Mouse (Mus musculus) T-helper 17 cell (primary cell): ENCODE measurements around the gene Kctd15.

Source experiments
- in situ Hi-C, 2 experiments: fragments of 300-600 bp; cut with MboI, MseI; formaldehyde crosslinking; loops; 1 replicate in 1 of 2; 2 replicates in 1 of 2; pipeline ENCODE4 v1.15.1; 2025; ENCODE audit warnings: high pct_unique_total_duplicates in 2 of 2

The Kctd15 gene

DNA sequence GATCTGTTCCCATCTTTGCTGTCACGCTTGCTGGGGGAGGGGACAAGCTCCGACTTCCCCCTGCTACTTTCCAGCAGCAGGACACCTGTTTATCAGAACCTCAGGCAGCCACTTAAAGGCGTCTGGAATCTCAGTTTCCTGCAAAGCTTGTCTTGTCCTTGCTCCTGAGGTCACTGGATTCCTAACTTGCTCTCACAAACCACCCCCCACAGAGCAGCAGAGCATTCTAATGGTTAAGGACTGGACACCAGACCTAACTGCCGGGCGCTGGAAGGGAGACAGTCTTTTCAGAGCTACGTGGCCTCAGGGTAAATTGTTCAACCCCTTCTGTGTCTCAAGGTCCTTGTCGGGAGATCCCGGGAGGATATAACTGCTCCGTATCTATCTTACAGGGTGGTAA lies 12.8 kb upstream of the Kctd15 start:
- in situ Hi-C loops: loop anchor here (25.0 kb wide), 2 partner anchors 407 to 532 kb away; partner anchors contain the start of genes Wtip (in 2 of the 2) and Gm6096 (in 1 of the 2)

DNA sequence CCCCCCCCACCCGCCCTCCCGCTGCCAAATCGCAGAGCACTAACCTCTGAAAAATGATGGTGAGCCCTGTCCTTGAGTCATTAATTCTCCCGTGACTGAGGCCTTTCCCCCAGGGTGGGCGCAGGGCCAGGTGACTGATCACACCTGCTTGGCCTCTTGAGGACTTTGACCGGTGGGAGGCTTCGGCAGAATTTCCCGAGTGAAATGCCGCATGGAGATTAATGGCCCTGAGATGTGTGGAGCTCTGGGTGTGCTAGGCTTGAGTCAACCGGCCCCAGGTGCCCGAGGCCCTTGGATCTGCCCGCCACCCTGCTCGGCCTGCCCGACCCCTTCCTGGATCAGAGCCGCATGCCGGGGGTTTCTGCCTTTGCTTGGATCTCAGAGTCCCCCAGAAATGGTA lies 11.3 kb upstream of the Kctd15 start:
- in situ Hi-C loops: loop anchor here (25.0 kb wide), 2 partner anchors 406 to 531 kb away; partner anchors contain the start of genes Wtip (in 2 of the 2) and Gm6096 (in 1 of the 2)

DNA sequence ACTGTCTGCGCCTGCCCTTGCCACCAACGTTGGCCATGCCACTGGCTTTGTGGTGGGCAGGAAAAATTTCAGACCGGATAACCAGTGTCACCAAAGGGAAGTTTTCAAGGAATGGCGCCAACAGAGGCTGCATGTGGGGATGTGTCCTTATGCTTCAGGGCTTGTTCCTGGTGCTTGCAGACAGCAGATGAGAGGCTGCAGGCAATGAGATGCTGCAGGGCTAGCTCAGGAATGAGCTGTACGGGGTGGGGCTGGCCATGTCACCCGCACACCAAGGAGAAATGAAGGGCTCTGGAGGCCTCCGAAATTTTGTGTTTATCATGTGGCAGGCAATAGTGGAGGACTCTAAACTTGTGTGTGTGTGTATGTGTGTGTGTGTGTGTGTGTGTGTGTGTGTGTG lies 6.6 kb upstream of the Kctd15 start:
- in situ Hi-C loops: loop anchor here (25.0 kb wide), 2 partner anchors 401 to 526 kb away; partner anchors contain the start of genes Wtip (in 2 of the 2) and Gm6096 (in 1 of the 2)

DNA sequence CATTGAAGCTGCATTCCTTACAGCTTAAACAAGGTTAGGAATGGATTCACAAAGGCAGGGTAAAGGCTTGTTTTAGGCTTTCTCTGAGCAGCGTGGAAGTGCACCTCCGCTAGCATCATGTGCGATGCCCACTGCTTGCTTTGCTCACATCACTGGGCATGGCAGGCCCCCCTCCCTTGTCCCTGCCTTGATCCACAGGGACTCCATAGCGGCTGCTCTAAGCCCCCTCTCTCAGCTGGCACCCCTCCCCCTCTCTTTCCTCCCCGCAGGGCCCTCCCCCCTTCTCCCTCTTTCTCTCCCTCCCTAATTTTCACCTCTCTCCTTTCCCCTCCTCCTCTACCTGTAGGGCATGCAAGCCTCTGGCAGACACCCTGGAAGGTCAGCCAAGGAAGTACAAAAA lies 5.7 kb upstream of the Kctd15 start:
- in situ Hi-C loops: loop anchor here (25.0 kb wide), 2 partner anchors 400 to 525 kb away; partner anchors contain the start of genes Wtip (in 2 of the 2) and Gm6096 (in 1 of the 2)

- in situ Hi-C loops: loop anchor here (25.0 kb wide), 2 partner anchors 397 to 522 kb away; partner anchors contain the start of genes Wtip (in 2 of the 2) and Gm6096 (in 1 of the 2)
Measured at GRCm38 (mm10) chr7:34659386-34660085, 3.0 kb upstream of the Kctd15 start.

GRCm38 (mm10) chr7:34655086-34655839 lies 1.3 kb downstream of the Kctd15 start:
- in situ Hi-C loops: loop anchor here (25.0 kb wide), 2 partner anchors 393 to 518 kb away; partner anchors contain the start of genes Wtip (in 2 of the 2) and Gm6096 (in 1 of the 2)

DNA sequence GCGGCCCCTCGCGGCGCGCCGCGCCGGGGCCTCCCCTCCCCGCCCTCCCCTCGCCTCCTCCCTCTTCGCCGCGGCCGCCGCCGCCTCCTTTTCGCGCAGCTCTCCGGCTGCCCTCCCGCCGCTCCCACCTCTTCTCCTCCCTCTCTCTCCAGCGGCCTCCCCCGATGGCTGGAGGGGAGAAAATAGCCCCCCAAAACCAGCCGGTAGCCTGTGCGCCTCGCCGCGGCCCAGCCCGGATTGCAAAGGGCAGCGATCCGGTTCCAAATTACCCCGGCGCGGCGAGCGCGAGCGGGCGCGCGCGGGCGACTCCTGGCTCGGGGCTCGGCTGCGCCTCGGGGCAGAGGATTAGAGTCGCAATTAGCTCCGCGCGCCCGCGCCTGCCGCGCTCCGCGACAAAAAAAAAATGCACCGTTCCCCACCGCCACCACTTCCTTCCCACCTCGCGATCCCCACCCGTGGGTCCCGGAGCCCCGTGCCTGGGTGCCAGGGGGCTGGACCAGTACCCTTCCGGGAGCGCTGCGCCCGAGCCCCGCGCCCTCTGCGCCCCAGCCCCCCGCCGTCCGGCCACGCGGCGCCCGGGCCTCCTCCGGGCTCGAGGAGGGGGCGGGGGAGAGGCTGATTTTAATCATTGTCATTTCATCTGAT lies 2.0 kb downstream of the Kctd15 start:
- in situ Hi-C loops: loop anchor here (25.0 kb wide), 2 partner anchors 392 to 517 kb away; partner anchors contain the start of genes Wtip (in 2 of the 2) and Gm6096 (in 1 of the 2)

GRCm38 (mm10) chr7:34653731-34654440 lies 2.6 kb downstream of the Kctd15 start:
- in situ Hi-C loops: loop anchor here (25.0 kb wide), 2 partner anchors 392 to 517 kb away; partner anchors contain the start of genes Wtip (in 2 of the 2) and Gm6096 (in 1 of the 2)

GRCm38 (mm10) chr7:34652751-34653502 lies 3.6 kb downstream of the Kctd15 start:
- in situ Hi-C loops: loop anchor here (25.0 kb wide), 2 partner anchors 391 to 516 kb away; partner anchors contain the start of genes Wtip (in 2 of the 2) and Gm6096 (in 1 of the 2)

- in situ Hi-C loops: loop anchor here (25.0 kb wide), 2 partner anchors 389 to 514 kb away; partner anchors contain the start of genes Wtip (in 2 of the 2) and Gm6096 (in 1 of the 2)
Measured at GRCm38 (mm10) chr7:34651381-34651780, 5.2 kb downstream of the Kctd15 start.

- in situ Hi-C loops: loop anchor here in 1 of 2 experiments (10.0 kb wide), 1 partner anchor 232 kb away; no protein-coding TSS in a partner anchor
Measured at GRCm38 (mm10) chr7:34647052-34647451, 9.5 kb downstream of the Kctd15 start.

GRCm38 (mm10) chr7:34646144-34646795 lies 10.3 kb downstream of the Kctd15 start:
- in situ Hi-C loops: loop anchor here in 1 of 2 experiments (10.0 kb wide), 1 partner anchor 231 kb away; no protein-coding TSS in a partner anchor

DNA sequence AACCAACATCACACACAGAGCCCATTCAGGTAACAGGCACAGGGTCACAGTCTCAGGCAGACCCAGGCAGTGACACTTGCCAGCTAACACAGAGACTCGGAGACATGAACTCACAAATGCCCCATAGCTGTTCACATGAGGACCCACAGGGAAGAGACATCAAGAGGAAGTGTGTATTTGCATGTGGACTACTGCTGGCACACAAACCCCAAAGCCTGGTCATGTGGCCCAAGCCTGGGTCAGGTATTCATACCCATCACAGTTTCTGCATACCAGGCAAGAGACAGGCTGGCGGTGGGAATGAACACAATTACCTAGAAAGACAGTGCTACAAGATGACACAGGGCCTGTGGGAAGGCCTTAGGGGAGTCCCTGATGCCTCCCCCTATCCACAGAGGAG lies 10.9 kb downstream of the Kctd15 start:
- in situ Hi-C loops: loop anchor here in 1 of 2 experiments (10.0 kb wide), 1 partner anchor 231 kb away; no protein-coding TSS in a partner anchor

DNA sequence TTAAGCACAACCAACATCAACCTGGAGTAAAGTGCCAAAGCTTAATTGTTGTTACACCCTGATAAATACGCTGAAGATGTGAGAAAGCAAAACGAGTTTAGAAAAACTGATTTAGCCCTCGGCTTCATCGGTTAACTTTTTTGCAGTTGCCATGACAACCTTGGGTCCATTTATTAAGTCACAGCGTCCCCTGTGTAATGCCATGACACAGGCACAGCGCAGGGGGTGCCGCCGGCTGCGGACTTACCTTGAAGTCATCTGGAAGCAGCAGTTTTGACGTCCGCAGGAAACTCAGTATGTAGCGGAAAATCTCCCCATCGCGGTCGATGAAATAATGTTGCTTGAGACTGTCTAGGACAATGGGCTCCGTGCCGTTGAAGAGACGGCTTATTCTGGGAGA lies 11.9 kb downstream of the Kctd15 start:
- in situ Hi-C loops: loop anchor here in 1 of 2 experiments (10.0 kb wide), 1 partner anchor 230 kb away; no protein-coding TSS in a partner anchor

GRCm38 (mm10) chr7:34643329-34643728 lies 13.2 kb downstream of the Kctd15 start:
- in situ Hi-C loops: loop anchor here in 1 of 2 experiments (10.0 kb wide), 1 partner anchor 229 kb away; no protein-coding TSS in a partner anchor

DNA sequence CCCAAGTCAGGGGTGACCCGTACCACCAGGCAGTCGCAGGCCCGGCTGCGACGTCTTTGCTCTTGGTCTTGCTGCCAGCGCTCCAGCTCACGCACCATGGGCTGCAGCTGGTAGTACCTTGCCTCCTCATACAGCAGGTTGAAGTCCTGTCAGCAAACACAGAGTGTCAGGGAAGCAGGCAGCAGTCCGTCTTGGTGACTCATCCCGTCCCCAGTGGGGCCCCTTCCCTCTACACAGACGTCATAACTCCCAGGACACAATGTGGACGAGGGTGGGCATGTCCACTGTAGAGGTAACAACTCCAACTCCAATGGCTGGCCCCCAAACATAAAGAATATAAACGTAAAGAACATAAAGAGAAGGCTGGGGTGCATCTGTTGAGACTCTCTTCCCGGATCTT lies 14.6 kb downstream of the Kctd15 start:
- in situ Hi-C loops: loop anchor here in 1 of 2 experiments (10.0 kb wide), 1 partner anchor 227 kb away; no protein-coding TSS in a partner anchor

- in situ Hi-C loops: loop anchor here in 1 of 2 experiments (10.0 kb wide), 1 partner anchor 225 kb away; no protein-coding TSS in a partner anchor
Measured at GRCm38 (mm10) chr7:34639798-34640197, 16.7 kb downstream of the Kctd15 start.

DNA sequence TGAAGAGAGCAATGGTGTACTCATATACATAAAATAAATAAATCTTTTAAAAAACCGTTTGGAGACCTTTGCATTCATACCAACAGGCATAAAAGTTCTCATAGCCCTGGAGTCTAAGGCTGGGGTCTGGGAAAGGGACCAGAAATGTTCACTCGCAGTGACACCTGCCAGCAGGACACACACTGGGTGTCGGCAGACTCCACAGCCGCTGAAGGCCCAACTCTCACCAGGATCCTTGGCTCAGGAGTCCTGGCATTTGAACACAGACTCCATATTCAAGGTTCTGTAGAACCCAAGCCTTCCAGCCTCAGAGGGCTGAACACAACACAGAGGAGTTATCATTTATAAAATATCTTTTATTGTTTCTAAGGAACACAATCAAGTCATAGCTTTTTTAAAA lies 19.9 kb downstream of the Kctd15 start:
- in situ Hi-C loops: no loop called here
